Mouse (Mus musculus) megakaryocyte-erythroid progenitor cell, adult 5-6 weeks (primary cell): ENCODE data around the gene Tyk2. TPM values are rescaled to one million over a fixed set of nuclear protein-coding genes. Genes with fewer than 3 reads are reported as not detected.

Experiments
- ATAC-seq: replicated peaks from 2 replicates; pipeline ENCODE4 v1.8.0; 2016; ENCODE audit warnings: mild to moderate bottlenecking, inconsistent platforms; ENCODE audit not compliant: severe bottlenecking, poor library complexity, low FRiP score, low TSS enrichment
- total RNA-seq, 2 experiments: library from RNA; stranded (forward) in 1 of 2; stranded (reverse) in 1 of 2; fragments of 200-1000, 215-1000 nt in 1 of 2; fragments of >200 nt in 1 of 2; fragmentation: Nextera tagmentation in 1 of 2; gene quantifications; 2 replicates each; pipeline ENCODE4 v1.2.3; 2014 to 2017

Gene Tyk2
- total RNA-seq, 2 experiments from 2014 or later: 13.2 to 24.9 TPM

DNA sequence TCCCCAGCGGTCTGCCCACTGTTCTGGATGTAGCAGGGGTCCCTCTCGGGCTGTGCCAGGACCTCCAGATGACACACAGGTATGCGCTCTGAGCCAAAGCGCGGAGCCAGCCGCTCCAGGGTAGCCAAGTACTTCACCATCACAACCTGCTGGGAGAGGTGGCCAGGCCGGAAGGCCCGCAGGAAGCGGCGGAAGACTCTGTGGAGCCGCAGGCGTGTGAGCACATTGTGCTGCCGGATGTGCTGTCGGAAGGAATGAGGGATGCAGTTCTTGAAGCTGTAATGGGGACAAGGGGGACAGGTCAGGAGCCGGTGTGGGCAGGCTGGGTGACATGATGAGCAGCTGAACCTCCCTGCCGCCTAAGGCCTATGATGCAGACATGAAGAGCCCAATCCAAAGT lies 9.6 kb downstream of the Tyk2 start:
- no peak for ATAC-seq

DNA sequence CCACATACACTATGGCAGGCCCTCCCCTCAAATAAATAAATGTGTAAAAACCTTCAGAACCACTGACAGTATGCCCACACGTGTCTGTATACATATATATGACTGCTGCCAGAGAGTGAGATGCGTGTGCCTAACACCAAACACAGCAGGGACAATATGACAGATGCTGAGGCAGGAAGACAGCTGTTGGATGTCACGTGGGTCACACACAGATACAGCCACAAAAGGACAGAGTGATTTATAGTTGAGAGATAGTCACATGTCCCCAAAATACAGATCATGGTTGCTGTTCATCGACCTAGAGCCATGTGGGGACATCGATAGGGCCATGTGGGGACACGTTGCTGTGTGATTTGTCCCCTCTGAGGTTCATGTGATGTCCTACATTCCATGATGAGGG lies 14.0 kb downstream of the Tyk2 start:
- ATAC-seq: no peak

DNA sequence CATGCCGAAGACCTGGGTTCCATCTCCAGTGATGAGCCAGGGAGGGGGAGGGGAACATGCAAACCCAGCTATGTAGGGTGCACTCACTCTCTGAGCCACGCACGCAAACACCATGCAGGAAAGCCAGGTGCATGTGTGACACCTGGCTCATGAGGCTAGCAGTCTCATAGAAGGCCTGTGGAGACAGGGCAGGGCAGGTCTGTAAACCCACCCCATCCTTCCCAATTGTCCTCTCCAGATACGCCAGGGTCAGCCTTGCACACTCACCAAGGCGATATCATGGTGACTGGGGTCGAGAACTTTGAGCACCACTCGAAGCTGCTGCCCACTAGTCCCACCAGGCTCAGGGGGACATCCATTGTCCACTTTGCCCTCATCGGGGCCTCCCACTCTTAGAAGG lies 15.9 kb downstream of the Tyk2 start:
- no peak for ATAC-seq

DNA sequence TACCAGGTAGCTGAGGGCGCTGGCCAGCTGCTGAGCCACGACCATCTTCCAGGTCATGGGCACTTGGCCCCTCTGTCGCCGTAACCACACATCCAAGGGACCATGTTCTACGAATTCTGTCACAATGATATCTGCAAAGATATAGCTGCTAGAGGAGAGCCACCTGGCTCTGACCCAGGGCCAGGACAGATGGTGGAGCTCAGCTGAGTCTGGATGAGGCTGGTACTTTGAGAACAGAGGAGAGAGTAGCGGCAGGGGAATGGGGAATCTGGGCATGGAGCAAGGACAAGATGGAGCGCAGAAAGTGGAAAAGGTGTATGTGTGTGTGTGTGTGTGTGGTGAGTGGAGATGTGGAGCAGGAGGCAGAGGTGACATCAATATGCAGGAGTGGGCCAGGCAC lies 16.9 kb downstream of the Tyk2 start:
- ATAC-seq: no peak

- no peak for ATAC-seq
Measured at GRCm38 (mm10) chr9:21113751-21114150, 17.3 kb downstream of the Tyk2 start.

DNA sequence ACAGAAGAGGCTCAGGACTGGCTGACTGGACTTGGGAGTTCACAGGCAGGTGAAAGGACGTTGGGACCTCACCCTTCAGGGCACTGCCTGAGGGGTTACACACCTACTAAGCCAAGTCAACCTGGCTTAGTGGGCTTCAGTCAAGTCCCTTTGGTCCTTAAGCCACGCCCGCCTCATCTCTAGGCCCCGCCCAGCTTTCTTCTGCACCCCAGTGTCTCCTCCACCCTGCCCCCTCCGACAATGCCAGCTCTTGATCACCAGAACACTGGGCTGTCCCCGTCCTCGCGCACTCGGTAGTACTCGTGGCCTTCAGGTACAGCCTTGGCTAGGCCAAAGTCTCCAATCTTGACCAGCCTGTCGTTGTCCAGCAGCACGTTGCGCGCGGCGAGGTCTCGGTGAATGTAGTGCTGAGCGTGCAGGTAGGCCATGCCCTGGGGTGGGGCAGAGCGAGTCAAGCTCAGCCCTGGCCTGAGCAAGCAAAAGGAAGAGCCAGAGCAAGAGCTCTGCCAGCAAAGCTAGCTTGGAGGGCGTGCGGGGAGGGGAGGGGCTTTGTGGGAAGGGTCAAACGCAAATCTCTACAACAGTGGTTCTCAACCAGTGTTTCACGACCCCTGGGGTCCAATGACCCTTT lies 23.3 kb downstream of the Tyk2 start:
- no peak for ATAC-seq

- ATAC-seq: peak; percentile 78
Measured at GRCm38 (mm10) chr9:21105760-21106564, 25.1 kb downstream of the Tyk2 start.

GRCm38 (mm10) chr9:21104814-21105213 lies 26.2 kb downstream of the Tyk2 start:
- no peak for ATAC-seq

DNA sequence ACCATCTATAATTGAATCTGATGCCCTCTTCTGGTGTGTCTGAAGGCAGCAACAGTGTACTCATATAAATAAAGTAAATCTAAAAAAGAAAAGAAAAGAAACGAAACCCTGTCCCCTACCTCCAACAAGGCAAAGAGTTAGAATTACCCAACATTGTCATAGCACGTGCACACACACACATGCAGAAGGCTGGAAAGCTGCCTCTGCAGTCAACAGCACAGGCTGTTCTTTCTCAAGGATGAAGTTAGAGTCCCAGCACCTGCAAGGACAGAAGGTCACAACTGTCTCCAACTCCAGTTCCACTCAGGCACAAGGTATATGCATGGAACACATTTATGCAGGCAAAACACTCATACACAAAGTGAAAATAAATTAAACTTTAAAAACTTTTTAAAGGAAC lies 29.0 kb downstream of the Tyk2 start:
- ATAC-seq: no peak

DNA sequence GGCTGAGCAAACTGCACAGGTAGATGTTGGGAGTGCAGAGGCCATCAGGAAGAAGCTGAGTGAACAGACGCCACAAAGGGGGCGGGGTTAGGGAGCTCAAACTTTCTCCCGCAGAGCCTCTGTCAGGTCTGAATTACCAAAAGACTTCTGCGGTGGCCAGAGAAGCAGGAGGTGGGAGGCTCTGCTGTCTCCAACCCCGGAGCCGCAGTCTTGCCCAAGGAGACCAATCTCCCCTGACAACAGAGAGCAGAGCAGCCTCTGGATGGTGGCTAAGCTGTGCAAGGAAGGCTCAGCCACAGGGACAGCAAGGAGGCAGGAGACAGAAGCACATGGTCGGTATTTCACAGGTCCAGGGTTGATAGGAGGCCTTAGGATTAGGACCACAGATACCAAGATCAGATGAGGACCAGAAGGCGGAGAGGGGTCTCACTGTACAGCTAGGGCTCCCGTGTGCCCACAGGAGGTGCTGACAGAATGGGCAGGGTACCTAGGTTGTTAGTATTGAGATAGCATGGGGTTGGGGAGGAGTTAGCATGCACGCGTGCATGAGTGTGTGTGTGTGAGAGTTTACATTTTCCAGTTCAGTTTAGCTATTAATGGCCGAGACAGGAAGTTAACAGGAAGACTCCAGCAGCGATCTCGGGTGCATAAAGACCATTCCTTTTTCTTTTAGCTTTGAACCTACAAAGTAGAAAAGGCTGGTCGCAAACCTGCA lies 30.4 kb downstream of the Tyk2 start:
- ATAC-seq: peak; percentile 65

GRCm38 (mm10) chr9:21097793-21098192 lies 33.2 kb downstream of the Tyk2 start:
- ATAC-seq: no peak

GRCm38 (mm10) chr9:21095958-21096357 lies 35.1 kb downstream of the Tyk2 start:
- ATAC-seq: no peak

GRCm38 (mm10) chr9:21093423-21093822 lies 37.6 kb downstream of the Tyk2 start:
- no peak for ATAC-seq

GRCm38 (mm10) chr9:21091707-21092320 lies 39.2 kb downstream of the Tyk2 start, which contains the start of the genes Gm38431 and Raver1:
TSS of gene Gm38431 (minus strand) at chr9:21091997.
TSS of gene Raver1 (minus strand) at chr9:21092008.
- ATAC-seq: peak; percentile 98

GRCm38 (mm10) chr9:21090972-21091706 lies 39.9 kb downstream of the Tyk2 start:
- peak; percentile 6 for ATAC-seq

- ATAC-seq: no peak
Measured at GRCm38 (mm10) chr9:21090537-21090936, 40.5 kb downstream of the Tyk2 start.

- ATAC-seq: peak; percentile 58
Measured at GRCm38 (mm10) chr9:21083324-21083723, 47.7 kb downstream of the Tyk2 start.

GRCm38 (mm10) chr9:21081127-21081526 lies 49.9 kb downstream of the Tyk2 start:
- no peak for ATAC-seq

- ATAC-seq: no peak
Measured at GRCm38 (mm10) chr9:21075625-21076024, 55.4 kb downstream of the Tyk2 start.
